Mouse (Mus musculus) heart, postnatal 36 days (tissue): Measurements from ENCODE around the gene Rsph3a. TPM values are rescaled to one million over a fixed set of nuclear protein-coding genes. Genes with fewer than 3 reads are reported as not detected.
"Not testable (repeated sequence)": the region's sequence is repeated elsewhere in the genome, so short reads cannot be mapped to it uniquely, and the experiment has no call there.

Experiments
- DNase-seq, 2 experiments: peaks; one replicate each; pipeline ENCODE4 v3.0.0; 2021 to 2022
- intact Hi-C: fragments of 180-260 bp; cut with DNase I; formaldehyde crosslinking; loops from one replicate; pipeline ENCODE4 v1.15.1; 2025
- total RNA-seq, 2 experiments: library from RNA; stranded (reverse); gene quantifications; 2 replicates each; pipeline ENCODE4 v1.2.3; 2021

The Rsph3a gene
- total RNA-seq, 2 experiments from 2014 or later: 32.1 to 41.9 TPM

GRCm38 (mm10) chr17:7927582-7928535 lies 17.6 kb upstream of the Rsph3a start:
- DNase-seq: peak; percentile 72
- intact Hi-C loops: loop anchor here (2.0 kb wide), 1 partner anchor 59 kb away; no protein-coding TSS in a partner anchor

- DNase-seq: no peak
- intact Hi-C loops: loop anchor here (2.0 kb wide), 1 partner anchor 60 kb away; no protein-coding TSS in a partner anchor
Measured at GRCm38 (mm10) chr17:7928662-7929061, 16.8 kb upstream of the Rsph3a start.

- no peak for DNase-seq
- intact Hi-C loops: loop anchor here (2.0 kb wide), 1 partner anchor 60 kb away; no protein-coding TSS in a partner anchor
Measured at GRCm38 (mm10) chr17:7929279-7929678, 16.1 kb upstream of the Rsph3a start.

- no peak for DNase-seq
- intact Hi-C loops: no loop called here
Measured at GRCm38 (mm10) chr17:7931096-7931990, 14.1 kb upstream of the Rsph3a start.

GRCm38 (mm10) chr17:7932121-7932520 lies 13.3 kb upstream of the Rsph3a start:
- DNase-seq, intact Hi-C loops: not testable (repeated sequence)

GRCm38 (mm10) chr17:7939640-7940039 lies 5.8 kb upstream of the Rsph3a start:
- intact Hi-C loops: loop anchor here (2.0 kb wide), 1 partner anchor 75 kb away; no protein-coding TSS in a partner anchor
- DNase-seq: peak in 1 of 2 experiments; percentile 31

- intact Hi-C loops: not testable (repeated sequence)
Measured at GRCm38 (mm10) chr17:7946053-7946627, 726 bp downstream of the Rsph3a start.

GRCm38 (mm10) chr17:7951333-7951732 lies 5.9 kb downstream of the Rsph3a start:
- intact Hi-C loops, DNase-seq: not testable (repeated sequence)

More at GRCm38 (mm10) chr17:7946053-7946627, 726 bp downstream of the Rsph3a start:
- not testable (repeated sequence) for DNase-seq

GRCm38 (mm10) chr17:7957242-7957641 lies 11.8 kb downstream of the Rsph3a start:
- DNase-seq, intact Hi-C loops: not testable (repeated sequence)

GRCm38 (mm10) chr17:7963333-7963732 lies 17.9 kb downstream of the Rsph3a start:
- intact Hi-C loops, DNase-seq: not testable (repeated sequence)

- DNase-seq, intact Hi-C loops: not testable (repeated sequence)
Measured at GRCm38 (mm10) chr17:7964398-7964797, 19.0 kb downstream of the Rsph3a start.

- intact Hi-C loops, DNase-seq: not testable (repeated sequence)
Measured at GRCm38 (mm10) chr17:7968490-7968889, 23.1 kb downstream of the Rsph3a start.

GRCm38 (mm10) chr17:7969782-7970181 lies 24.4 kb downstream of the Rsph3a start:
- intact Hi-C loops: not testable (repeated sequence)

GRCm38 (mm10) chr17:7983484-7983883 lies 38.1 kb downstream of the Rsph3a start:
- DNase-seq, intact Hi-C loops: not testable (repeated sequence)

More at GRCm38 (mm10) chr17:7969782-7970181, 24.4 kb downstream of the Rsph3a start:
- DNase-seq: not testable (repeated sequence)

GRCm38 (mm10) chr17:7985597-7985996 lies 40.2 kb downstream of the Rsph3a start:
- intact Hi-C loops, DNase-seq: not testable (repeated sequence)

GRCm38 (mm10) chr17:7987038-7987437 lies 41.6 kb downstream of the Rsph3a start:
- not testable (repeated sequence) for DNase-seq

GRCm38 (mm10) chr17:8003248-8003647 lies 57.8 kb downstream of the Rsph3a start:
- DNase-seq, intact Hi-C loops: not testable (repeated sequence)

More at GRCm38 (mm10) chr17:7987038-7987437, 41.6 kb downstream of the Rsph3a start:
- intact Hi-C loops: not testable (repeated sequence)

- not testable (repeated sequence) for DNase-seq
Measured at GRCm38 (mm10) chr17:8006771-8007170, 61.4 kb downstream of the Rsph3a start.

GRCm38 (mm10) chr17:8009565-8009964 lies 64.2 kb downstream of the Rsph3a start:
- intact Hi-C loops: not testable (repeated sequence)

More at GRCm38 (mm10) chr17:8006771-8007170, 61.4 kb downstream of the Rsph3a start:
- intact Hi-C loops: not testable (repeated sequence)

GRCm38 (mm10) chr17:8013974-8014373 lies 68.6 kb downstream of the Rsph3a start:
- intact Hi-C loops: not testable (repeated sequence)

More at GRCm38 (mm10) chr17:8009565-8009964, 64.2 kb downstream of the Rsph3a start:
- DNase-seq: not testable (repeated sequence)

More at GRCm38 (mm10) chr17:8013974-8014373, 68.6 kb downstream of the Rsph3a start:
- not testable (repeated sequence) for DNase-seq
